Mouse (Mus musculus) lung, postnatal 0 days (tissue): ENCODE measurements around the gene Ampd1. TPM values are rescaled to one million over a fixed set of nuclear protein-coding genes. Genes with fewer than 3 reads are reported as not detected.
A peak's percentile ranks its signal among the peaks of the same experiment; 100 is the strongest.

Source experiments
- ATAC-seq: fragments of 200-750 bp; cut with Nextera tagmentation; 2 replicates; pipeline ENCODE4 v1.8.0; 2017; ENCODE audit warnings: moderate library complexity
- DNase-seq: peaks from one replicate; pipeline ENCODE4 v3.0.0-alpha.2; 2016; ENCODE audit warnings: low spot score
- H3K27ac ChIP-seq: fragments of 300-500 bp; sonication (generic); 2 replicates; pipeline ENCODE4 v1.5.1; 2014; ENCODE audit warnings: antibody characterized with exemption, mild to moderate bottlenecking, low read length, mixed read lengths
- H3K27me3 ChIP-seq: fragments of 300-500 bp; sonication (generic); replicated peaks from 2 replicates; pipeline ENCODE4 v1.6.1; 2014; ENCODE audit warnings: low read length, mixed read lengths; ENCODE audit not compliant: insufficient read depth
- H3K36me3 ChIP-seq: fragments of 300-500 bp; sonication (generic); 2 replicates; pipeline ENCODE4 v1.6.1; 2014; ENCODE audit warnings: low read length, mixed read lengths; ENCODE audit not compliant: insufficient read depth
- H3K4me1 ChIP-seq: fragments of 300-500 bp; sonication (generic); 2 replicates; pipeline ENCODE4 v1.6.1; 2014; ENCODE audit warnings: antibody characterized with exemption, low read depth, low read length, mixed read lengths; ENCODE audit not compliant: insufficient read depth
- H3K4me2 ChIP-seq: fragments of 300-500 bp; sonication (generic); replicated peaks from 2 replicates; pipeline ENCODE4 v1.6.1; 2014; ENCODE audit warnings: low read depth, mild to moderate bottlenecking, low read length, moderate library complexity, mixed read lengths
- H3K4me3 ChIP-seq: fragments of 300-500 bp; sonication (generic); 2 replicates; pipeline ENCODE4 v1.5.1; 2014; ENCODE audit warnings: low read depth, low read length
- H3K9ac ChIP-seq: fragments of 300-500 bp; sonication (generic); replicated peaks from 2 replicates; pipeline ENCODE4 v1.6.1; 2014; ENCODE audit warnings: low read depth, mild to moderate bottlenecking
- H3K9me3 ChIP-seq: fragments of 300-500 bp; sonication (generic); 2 replicates; pipeline ENCODE4 v1.6.1; 2016; ENCODE audit warnings: low read length, mixed read lengths
- CTCF ChIP-seq: IDR thresholded peaks from 2 replicates; pipeline ENCODE4 v1.5.1; 2016; ENCODE audit warnings: antibody characterized with exemption, mild to moderate bottlenecking
- EP300 ChIP-seq: IDR thresholded peaks from 2 replicates; pipeline ENCODE4 v1.6.1; 2016; ENCODE audit warnings: antibody characterized with exemption, mild to moderate bottlenecking, control low read depth
- WGBS: fragments of 180-500 bp; shearing (Covaris S2); extraction: QIAGEN DNeasy Blood & Tissue Kit; methylation state at CpG from one replicate; pipeline ENCODE4 v1.1.7; 2014; 5-methylcytosine and 5-hydroxymethylcytosine counted together
- polyA plus RNA-seq: library from polyadenylated mRNA; unstranded; fragments of >200 nt; fragmentation: Nextera tagmentation; extraction: Ambion mirVana; gene quantifications from 2 replicates; pipeline ENCODE4 v1.2.1, GENCODE M21; 2015

The Ampd1 gene
- polyA plus RNA-seq, 1 experiment from 2014 or later, result 0.45 TPM

DNA sequence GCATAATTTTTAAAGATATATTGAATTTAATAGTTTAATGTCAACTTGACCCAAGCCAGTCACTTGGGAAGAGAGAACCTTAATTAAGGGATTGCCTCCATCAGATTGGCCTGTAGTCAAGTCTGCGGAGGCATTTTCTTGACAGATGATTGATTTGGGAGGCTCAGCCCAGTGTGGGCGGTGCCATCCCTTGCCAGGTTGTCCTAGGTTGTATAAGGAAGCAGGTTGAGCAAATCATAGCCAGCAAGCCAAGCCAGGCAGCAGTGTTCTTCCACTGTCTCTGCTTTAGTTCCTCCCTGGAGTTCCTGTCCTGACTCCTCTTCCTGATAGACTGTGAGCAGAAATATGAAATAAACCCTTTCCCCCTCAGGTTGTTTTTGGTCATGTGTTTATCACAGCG lies 49.8 kb downstream of the Ampd1 start:
- H3K4me2 ChIP-seq, result no peak overlapping the region
- H3K36me3 ChIP-seq, result no peaks in the 10 kb centered on the region
- TF ChIP-seq EP300 (no peak), CTCF (no peak)
- DNase-seq (no peak), ATAC-seq (no peak)
- H3K9me3 ChIP-seq, result no peaks in the 10 kb centered on the region
- H3K27me3 ChIP-seq, result no peaks in the 10 kb centered on the region
- 79% methylated on average over 3 of the region's 3 CpGs for WGBS
- no peak overlapping the region for H3K4me3 ChIP-seq
- 0 out of 2 replicates have a peak, but pooled peaks cover 4% of the 10 kb centered on the region for H3K4me1 ChIP-seq
- H3K9ac ChIP-seq, result no peak overlapping the region
- no peak overlapping the region for H3K27ac ChIP-seq

DNA sequence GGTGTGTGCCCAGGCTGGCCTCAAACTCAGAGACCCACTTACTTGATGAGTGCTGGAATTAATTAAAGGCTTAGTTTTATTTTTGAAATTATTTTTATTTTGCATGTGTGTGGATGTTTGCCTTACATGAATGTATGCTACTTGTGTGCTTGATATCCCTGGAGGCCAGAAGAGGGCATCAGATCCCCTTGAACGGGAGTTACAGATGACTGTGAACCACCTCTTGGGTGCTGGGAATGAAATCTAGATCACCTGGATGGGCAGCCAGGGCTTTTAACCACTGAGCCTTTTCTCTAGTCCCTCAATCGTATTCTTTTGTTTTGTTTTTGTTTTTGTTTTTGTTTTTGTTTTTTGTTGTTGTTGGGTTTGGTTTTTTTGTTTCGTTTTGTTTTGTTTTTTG lies 52.3 kb downstream of the Ampd1 start:
- H3K9ac ChIP-seq, result no peak overlapping the region
- no peaks in the 10 kb centered on the region for H3K9me3 ChIP-seq
- DNase-seq (no peak), ATAC-seq (no peak)
- H3K4me3 ChIP-seq, result no peak overlapping the region
- TF ChIP-seq EP300 (no peak), CTCF (no peak)
- no peak overlapping the region for H3K27ac ChIP-seq
- peaks cover 10% of the 10 kb centered on the region; the same call in 1 of the 2 replicates for H3K4me1 ChIP-seq
- no peaks in the 10 kb centered on the region for H3K27me3 ChIP-seq
- H3K4me2 ChIP-seq, result no peak overlapping the region
- WGBS, result 92% methylated on average over 3 of the region's 3 CpGs
- no peaks in the 10 kb centered on the region for H3K36me3 ChIP-seq

DNA sequence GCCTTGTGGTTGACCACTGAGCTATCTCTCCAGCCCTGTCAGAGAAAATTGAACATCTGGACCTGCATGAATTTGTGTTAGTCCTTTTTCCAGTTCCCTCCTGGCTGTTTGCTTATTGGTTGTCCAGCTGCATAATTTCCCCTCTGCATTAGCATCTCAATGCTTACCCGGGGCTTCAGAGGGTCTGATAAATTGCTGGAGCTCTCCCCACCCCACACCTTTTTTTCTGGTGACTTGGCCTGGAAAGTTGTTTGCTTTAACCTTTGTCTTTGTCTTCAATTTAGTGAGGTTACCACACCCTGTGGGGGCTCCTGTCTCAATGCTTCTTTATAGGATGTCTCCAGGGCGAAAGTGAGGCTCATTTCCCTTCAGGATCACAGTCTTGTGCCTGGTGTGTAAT lies 53.4 kb downstream of the Ampd1 start:
- H3K27ac ChIP-seq, result no peak overlapping the region
- no peak overlapping the region for H3K9ac ChIP-seq
- DNase-seq (no peak), ATAC-seq (no peak)
- H3K4me2 ChIP-seq, result no peak overlapping the region
- H3K4me1 ChIP-seq, result peaks cover 10% of the 10 kb centered on the region; the same call in 1 of the 2 replicates
- 47% methylated on average over 2 of the region's 2 CpGs for WGBS
- no peak overlapping the region for H3K4me3 ChIP-seq
- H3K9me3 ChIP-seq, result no peaks in the 10 kb centered on the region
- no peaks in the 10 kb centered on the region for H3K27me3 ChIP-seq
- H3K36me3 ChIP-seq, result no peaks in the 10 kb centered on the region
- no peak for TF ChIP-seq EP300
- TF ChIP-seq CTCF, result no peak

DNA sequence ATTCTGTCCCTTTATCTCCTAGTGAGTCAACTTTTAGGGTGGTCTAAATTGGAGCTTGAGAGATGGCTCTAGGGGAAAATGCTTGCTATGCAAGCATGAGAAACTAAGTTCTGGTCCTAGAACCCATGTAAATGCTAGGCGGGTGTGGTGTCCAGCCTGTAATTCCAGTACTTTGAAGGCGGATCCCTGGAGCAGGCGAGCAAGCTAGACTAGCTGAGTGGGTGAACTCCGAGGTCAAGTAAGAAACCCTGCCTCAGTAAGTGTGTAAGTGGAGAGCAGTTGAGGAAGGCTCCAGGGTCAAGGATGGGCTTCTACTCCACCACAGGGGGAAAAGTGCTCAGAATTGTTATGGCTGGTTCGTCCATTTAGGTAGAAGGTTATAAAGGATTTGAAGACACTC lies 53.9 kb downstream of the Ampd1 start:
- Histone ChIP-seq H3K36me3 (no peaks in the 10 kb centered on the region), H3K4me3 (no peak overlapping the region), H3K4me2 (no peak overlapping the region), H3K9ac (no peak overlapping the region), H3K27ac (no peak overlapping the region), H3K27me3 (no peaks in the 10 kb centered on the region), H3K4me1 (peaks cover 10% of the 10 kb centered on the region; the same call in 1 of the 2 replicates), H3K9me3 (no peaks in the 10 kb centered on the region)
- no peak for ATAC-seq
- 61% methylated on average over 5 of the region's 5 CpGs for WGBS
- TF ChIP-seq CTCF (no peak), EP300 (no peak)
- DNase-seq, result no peak

DNA sequence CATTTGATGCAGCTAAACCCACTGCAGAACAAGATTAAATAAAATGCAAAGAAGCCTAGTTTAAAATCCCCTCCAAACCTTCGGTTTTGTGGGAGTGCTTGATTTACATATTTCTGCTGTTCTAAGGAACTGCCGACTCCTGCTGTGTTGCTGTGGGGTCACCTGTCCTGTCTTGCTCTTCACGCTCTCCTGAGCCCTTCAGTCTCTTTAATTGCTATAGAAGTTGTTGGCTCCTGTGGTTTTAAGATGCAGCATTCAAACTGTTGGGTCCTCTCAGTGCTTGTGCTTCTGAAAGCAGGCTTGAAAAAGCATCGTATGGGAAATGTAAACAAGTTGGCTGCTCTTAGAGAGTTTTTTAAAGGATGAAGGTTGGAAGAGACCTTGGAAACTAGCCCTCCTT lies 54.4 kb downstream of the Ampd1 start:
- Histone ChIP-seq H3K36me3 (no peaks in the 10 kb centered on the region), H3K4me1 (peaks cover 10% of the 10 kb centered on the region; the same call in 1 of the 2 replicates), H3K27me3 (no peaks in the 10 kb centered on the region), H3K4me2 (no peak overlapping the region), H3K9ac (no peak overlapping the region), H3K4me3 (no peak overlapping the region), H3K9me3 (no peaks in the 10 kb centered on the region), H3K27ac (no peak overlapping the region)
- DNase-seq (no peak), ATAC-seq (no peak)
- WGBS, result 36% methylated on average over 4 of the region's 4 CpGs
- TF ChIP-seq EP300 (no peak), CTCF (no peak)

DNA sequence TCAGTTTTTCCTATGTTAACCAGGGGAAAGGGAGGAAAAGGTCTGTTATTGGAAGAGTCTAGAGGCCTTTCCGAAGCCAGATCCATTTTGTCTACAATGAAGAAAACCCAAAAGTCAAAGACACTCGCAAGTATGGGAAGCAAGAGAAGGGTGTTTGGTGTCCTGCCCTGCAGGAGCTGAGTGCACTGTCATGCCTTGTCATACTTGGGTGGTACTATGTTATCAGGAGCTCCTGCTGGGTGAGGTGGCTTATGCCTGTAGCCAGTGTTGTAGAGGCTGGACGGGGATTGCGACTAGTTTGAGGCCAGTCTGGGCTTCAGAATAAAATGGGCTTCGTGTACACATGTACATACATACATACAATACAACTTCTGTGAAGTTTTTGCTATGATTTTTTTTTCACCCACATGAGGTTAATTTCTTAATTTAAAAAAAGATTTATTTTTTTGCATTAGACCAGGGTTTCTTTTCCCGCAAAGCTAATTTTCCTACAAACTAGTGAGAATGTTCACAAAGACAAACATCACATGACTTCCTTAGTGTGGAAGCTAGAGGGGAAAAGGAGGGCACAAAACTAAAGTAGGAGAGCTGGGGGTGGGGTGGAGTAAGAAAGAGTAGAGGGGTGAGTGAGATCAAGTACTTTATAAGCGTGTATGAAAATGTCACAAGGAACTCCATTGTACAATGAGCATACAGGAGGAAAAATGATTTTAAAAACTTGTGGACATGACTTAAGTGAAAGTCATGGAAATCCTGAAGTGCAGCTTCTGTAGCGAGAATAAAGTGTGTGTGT lies 55.7 kb downstream of the Ampd1 start:
- WGBS, result 48% methylated on average over 8 of the region's 8 CpGs

More for the DNA sequence above, 55.7 kb downstream of the Ampd1 start:
- peaks cover 10% of the 10 kb centered on the region; the same call in 1 of the 2 replicates for H3K4me1 ChIP-seq
- H3K4me3 ChIP-seq, result no peak overlapping the region
- H3K36me3 ChIP-seq, result no peaks in the 10 kb centered on the region
- DNase-seq, result peak; percentile 23
- H3K9ac ChIP-seq, result no peak overlapping the region
- 0 out of 2 replicates have a peak overlapping the region, but pooled peaks have one; percentile 43 for H3K27ac ChIP-seq
- no peaks in the 10 kb centered on the region for H3K27me3 ChIP-seq
- ATAC-seq, result peak; percentile 44
- TF ChIP-seq CTCF, result no peak
- no peak for TF ChIP-seq EP300
- H3K4me2 ChIP-seq, result 0 out of 2 replicates have a peak overlapping the region, but pooled peaks have one; percentile 19
- no peaks in the 10 kb centered on the region for H3K9me3 ChIP-seq
